Mouse (Mus musculus) midbrain, embryonic 10.5 days (tissue): ENCODE measurements around the gene Suclg1. TPM values are rescaled to one million over a fixed set of nuclear protein-coding genes. Genes with fewer than 3 reads are reported as not detected.

ENCODE experiments used
- DNase-seq: peaks from one replicate; pipeline ENCODE4 v3.0.0-alpha.2; 2017; ENCODE audit warnings: low spot score
- H3K27ac ChIP-seq: fragments of 300-500 bp; sonication (generic); replicated peaks from 2 replicates; pipeline ENCODE4 v1.5.1; 2016; ENCODE audit warnings: mild to moderate bottlenecking
- H3K27me3 ChIP-seq: fragments of 300-500 bp; sonication (generic); 2 replicates; pipeline ENCODE4 v1.6.1; 2016; ENCODE audit warnings: low read depth, mild to moderate bottlenecking; ENCODE audit not compliant: poor library complexity, severe bottlenecking
- H3K36me3 ChIP-seq: fragments of 300-500 bp; sonication (generic); 2 replicates; pipeline ENCODE4 v1.6.1; 2016; ENCODE audit warnings: mild to moderate bottlenecking, moderate library complexity
- H3K4me1 ChIP-seq: fragments of 300-500 bp; sonication (generic); 2 replicates; pipeline ENCODE4 v1.6.1; 2016
- H3K4me3 ChIP-seq: fragments of 300-500 bp; sonication (generic); 2 replicates; pipeline ENCODE4 v1.5.1; 2016; ENCODE audit warnings: mild to moderate bottlenecking, moderate library complexity
- H3K9me3 ChIP-seq: fragments of 300-500 bp; sonication (generic); replicated peaks from 2 replicates; pipeline ENCODE4 v1.6.1; 2016; ENCODE audit warnings: mild to moderate bottlenecking
- WGBS: fragments of 180-500 bp; shearing (Covaris S2); methylation state at CpG from one replicate; pipeline ENCODE4 v1.1.7; 2016; 5-methylcytosine and 5-hydroxymethylcytosine counted together
- polyA plus RNA-seq: library from polyadenylated mRNA; unstranded; fragments of >200 nt; fragmentation: Nextera tagmentation; extraction: Ambion mirVana; gene quantifications from 2 replicates; pipeline ENCODE4 v1.2.1, GENCODE M21; 2016

Gene Suclg1
- polyA plus RNA-seq, 1 experiment from 2014 or later, result 176 TPM

DNA sequence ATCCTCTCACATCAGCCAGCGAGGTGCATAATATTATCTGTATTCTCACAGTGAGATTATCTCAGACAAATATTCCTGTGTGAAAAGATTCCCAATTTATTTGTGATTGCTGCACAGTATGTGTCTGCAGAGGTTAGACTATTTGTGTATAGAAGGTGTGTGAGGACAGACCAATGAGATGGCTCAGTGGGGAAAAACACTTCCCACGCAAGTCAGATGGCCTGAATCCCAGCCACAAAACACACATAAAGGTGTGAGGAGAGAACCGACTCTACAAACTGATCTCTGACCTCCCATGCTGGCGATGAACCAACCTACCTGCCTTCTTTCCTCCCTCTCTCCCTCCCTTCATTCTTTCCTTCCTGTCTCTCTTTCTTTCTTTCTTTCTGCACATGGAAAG lies 5.4 kb downstream of the Suclg1 start:
- Histone ChIP-seq H3K27me3 (no peaks in the 10 kb centered on the region), H3K4me1 (peaks cover 13% of the 10 kb centered on the region), H3K36me3 (peaks cover 22% of the 10 kb centered on the region), H3K9me3 (no peaks in the 10 kb centered on the region), H3K4me3 (no peak overlapping the region), H3K27ac (no peak overlapping the region)
- no peak for DNase-seq
- 94% methylated on average over 4 of the region's 4 CpGs for WGBS

DNA sequence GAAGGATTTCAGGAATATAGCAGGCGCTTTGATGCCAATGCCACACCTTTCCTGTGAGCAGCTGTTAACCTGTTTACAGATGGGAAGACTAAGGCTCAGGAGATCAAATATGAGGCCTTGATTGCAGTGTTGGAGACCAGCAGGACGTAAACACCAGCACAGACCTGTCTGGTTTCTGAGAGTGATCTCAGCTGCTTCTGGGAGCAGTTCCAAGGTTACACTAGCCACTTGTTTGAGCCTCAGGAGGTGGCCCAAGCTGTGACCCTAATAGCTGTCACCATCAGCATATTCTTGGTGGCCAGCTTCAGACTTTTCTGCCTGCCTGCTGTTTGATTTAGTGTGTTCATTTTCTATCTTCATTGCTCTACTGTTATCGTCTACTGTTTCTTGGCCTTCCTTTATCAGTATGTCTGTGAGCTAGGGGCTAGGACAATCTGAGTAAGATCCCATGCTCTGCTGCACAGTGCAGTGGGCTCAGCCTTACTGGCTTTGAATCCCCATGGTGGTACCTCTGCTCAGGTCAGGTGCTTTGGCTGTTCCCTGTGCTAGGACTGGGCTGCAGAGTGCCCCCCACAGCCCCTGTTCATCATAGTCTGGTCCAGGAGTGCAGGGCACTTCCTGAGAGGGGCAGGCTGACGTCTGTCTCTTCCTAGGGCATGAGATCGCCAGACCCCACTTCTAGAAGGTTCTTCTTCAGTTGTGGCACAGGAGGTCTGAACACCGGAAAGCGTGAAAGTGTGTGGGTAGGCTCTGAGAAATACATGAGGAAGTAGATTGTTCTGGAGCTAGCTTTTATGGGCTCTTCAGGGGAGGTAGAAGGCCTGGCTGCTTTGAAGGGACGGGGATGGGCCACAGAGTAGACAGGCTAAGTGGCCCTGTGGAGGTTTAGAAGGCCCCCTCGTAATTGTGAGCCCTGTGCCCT lies 6.4 kb downstream of the Suclg1 start:
- 87% methylated on average over 9 of the region's 9 CpGs for WGBS
- H3K4me3 ChIP-seq, result no peak overlapping the region
- H3K27ac ChIP-seq, result no peak overlapping the region
- DNase-seq, result peak; percentile 5
- H3K27me3 ChIP-seq, result no peaks in the 10 kb centered on the region
- H3K4me1 ChIP-seq, result peaks cover 7% of the 10 kb centered on the region
- H3K36me3 ChIP-seq, result peaks cover 32% of the 10 kb centered on the region
- no peaks in the 10 kb centered on the region for H3K9me3 ChIP-seq

GRCm38 (mm10) chr6:73257068-73257467 lies 8.9 kb downstream of the Suclg1 start:
- H3K9me3 ChIP-seq, result no peaks in the 10 kb centered on the region
- H3K4me3 ChIP-seq, result no peak overlapping the region
- WGBS, result 93% methylated on average over 7 of the region's 7 CpGs
- H3K36me3 ChIP-seq, result peaks cover 57% of the 10 kb centered on the region
- H3K27ac ChIP-seq, result no peak overlapping the region
- no peak for DNase-seq
- H3K4me1 ChIP-seq, result no peaks in the 10 kb centered on the region; the same call in 1 of the 2 replicates
- no peaks in the 10 kb centered on the region for H3K27me3 ChIP-seq

- Histone ChIP-seq H3K4me1 (peaks cover 14% of the 10 kb centered on the region), H3K27ac (no peak overlapping the region), H3K4me3 (no peak overlapping the region), H3K36me3 (peaks cover 85% of the 10 kb centered on the region), H3K9me3 (no peaks in the 10 kb centered on the region), H3K27me3 (no peaks in the 10 kb centered on the region)
- DNase-seq, result no peak
- WGBS, result 93% methylated on average over 6 of the region's 6 CpGs
Observed at GRCm38 (mm10) chr6:73260110-73260509, 11.9 kb downstream of the Suclg1 start.

- Histone ChIP-seq H3K9me3 (no peaks in the 10 kb centered on the region), H3K27ac (peak overlapping the region; percentile 64), H3K36me3 (peaks cover 92% of the 10 kb centered on the region), H3K4me3 (no peak overlapping the region), H3K27me3 (no peaks in the 10 kb centered on the region), H3K4me1 (peaks cover 22% of the 10 kb centered on the region)
- 23% methylated on average over 2 of the region's 2 CpGs for WGBS
- peak; percentile 40 for DNase-seq
Observed at GRCm38 (mm10) chr6:73264801-73265200, 16.6 kb downstream of the Suclg1 start.

DNA sequence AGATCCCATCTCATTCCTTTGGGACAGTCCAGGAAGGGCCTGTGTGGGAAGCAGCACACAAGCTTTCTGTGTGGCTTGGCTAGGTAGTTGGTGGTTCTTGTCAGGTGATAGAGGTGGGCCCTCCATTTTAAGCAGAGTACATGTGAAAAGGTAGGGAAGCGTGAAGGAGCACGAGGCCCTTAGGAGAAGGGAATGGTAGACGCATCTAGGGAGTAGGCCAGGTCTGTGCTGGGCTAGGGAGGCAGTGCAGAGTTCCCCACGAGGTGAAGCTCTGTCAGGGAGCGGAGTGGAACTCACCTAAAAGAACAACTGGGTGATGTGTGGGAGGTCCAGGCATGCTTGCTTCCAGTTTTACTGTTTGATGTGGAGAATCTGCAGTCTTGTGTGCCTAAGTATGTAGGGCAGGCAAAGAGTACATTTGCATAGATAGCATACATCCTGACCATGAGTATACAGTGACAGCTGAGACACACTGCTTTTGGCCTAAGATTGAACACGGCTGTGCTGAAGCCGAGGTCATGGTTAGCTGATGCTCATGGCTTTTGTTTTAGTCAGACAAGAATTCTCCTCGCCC lies 19.6 kb downstream of the Suclg1 start:
- Histone ChIP-seq H3K27ac (no peak overlapping the region), H3K9me3 (no peaks in the 10 kb centered on the region), H3K36me3 (peaks cover 94% of the 10 kb centered on the region), H3K4me3 (no peak overlapping the region), H3K4me1 (peaks cover 22% of the 10 kb centered on the region), H3K27me3 (no peaks in the 10 kb centered on the region)
- DNase-seq, result no peak
- WGBS, result 96% methylated on average over 8 of the region's 8 CpGs

- no peaks in the 10 kb centered on the region for H3K27me3 ChIP-seq
- no peaks in the 10 kb centered on the region for H3K9me3 ChIP-seq
- no peak overlapping the region for H3K4me3 ChIP-seq
- no peak overlapping the region for H3K27ac ChIP-seq
- H3K4me1 ChIP-seq, result peaks cover 15% of the 10 kb centered on the region
- 95% methylated on average over 3 of the region's 3 CpGs for WGBS
- peaks cover 94% of the 10 kb centered on the region for H3K36me3 ChIP-seq
- DNase-seq, result no peak
Observed at GRCm38 (mm10) chr6:73269374-73269773, 21.2 kb downstream of the Suclg1 start.

DNA sequence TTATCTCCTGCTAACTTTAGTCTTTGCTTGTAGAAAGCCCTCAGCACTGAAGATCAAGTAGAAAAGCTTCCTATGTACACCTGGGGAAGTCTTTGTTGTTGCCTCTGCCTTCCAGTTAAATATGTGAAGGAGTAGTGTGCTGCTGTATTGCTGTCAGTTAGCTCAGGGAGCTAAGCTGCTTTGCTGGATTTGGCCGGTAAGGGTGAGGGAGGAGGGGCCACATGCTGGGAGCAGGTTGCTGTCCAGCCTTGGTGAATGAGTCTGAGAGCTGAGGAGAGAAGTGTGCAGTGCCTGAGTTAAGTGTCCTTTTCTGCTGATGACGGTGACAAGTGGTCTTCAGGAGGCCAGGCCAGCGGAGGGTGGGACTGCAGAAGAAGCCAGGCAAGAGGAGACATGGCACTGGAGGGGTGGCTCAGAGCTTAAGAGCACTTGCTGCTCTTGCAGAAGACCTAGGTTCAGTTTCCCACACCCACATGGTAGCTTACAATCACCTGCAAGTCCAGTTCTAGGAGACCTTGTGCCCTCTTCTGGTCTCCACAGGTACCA lies 23.4 kb downstream of the Suclg1 start:
- DNase-seq, result no peak
- WGBS, result 72% methylated on average over 3 of the region's 3 CpGs
- peaks cover 98% of the 10 kb centered on the region for H3K36me3 ChIP-seq
- H3K27ac ChIP-seq, result no peak overlapping the region
- no peak overlapping the region for H3K4me3 ChIP-seq
- no peaks in the 10 kb centered on the region for H3K4me1 ChIP-seq
- no peaks in the 10 kb centered on the region for H3K9me3 ChIP-seq
- H3K27me3 ChIP-seq, result no peaks in the 10 kb centered on the region

- H3K9me3 ChIP-seq, result no peaks in the 10 kb centered on the region
- no peaks in the 10 kb centered on the region for H3K4me1 ChIP-seq
- H3K36me3 ChIP-seq, result peaks cover 90% of the 10 kb centered on the region
- DNase-seq, result no peak
- no peaks in the 10 kb centered on the region for H3K27me3 ChIP-seq
- WGBS, result 94% methylated on average over 5 of the region's 5 CpGs
- H3K4me3 ChIP-seq, result no peak overlapping the region
- H3K27ac ChIP-seq, result no peak overlapping the region
Observed at GRCm38 (mm10) chr6:73275002-73275401, 26.8 kb downstream of the Suclg1 start.

GRCm38 (mm10) chr6:73279681-73280080 lies 31.5 kb downstream of the Suclg1 start:
- Histone ChIP-seq H3K27ac (no peak overlapping the region), H3K4me1 (no peaks in the 10 kb centered on the region), H3K36me3 (peaks cover 43% of the 10 kb centered on the region), H3K9me3 (no peaks in the 10 kb centered on the region), H3K27me3 (no peaks in the 10 kb centered on the region), H3K4me3 (no peak overlapping the region)
- no peak for DNase-seq
- 80% methylated on average over 8 of the region's 8 CpGs for WGBS

GRCm38 (mm10) chr6:73280546-73281115 lies 32.4 kb downstream of the Suclg1 start:
- H3K4me1 ChIP-seq, result no peaks in the 10 kb centered on the region
- peaks cover 33% of the 10 kb centered on the region for H3K36me3 ChIP-seq
- no peak overlapping the region for H3K27ac ChIP-seq
- no peaks in the 10 kb centered on the region for H3K9me3 ChIP-seq
- WGBS, result 79% methylated on average over 9 of the region's 9 CpGs
- DNase-seq, result no peak
- H3K27me3 ChIP-seq, result no peaks in the 10 kb centered on the region
- H3K4me3 ChIP-seq, result no peak overlapping the region

DNA sequence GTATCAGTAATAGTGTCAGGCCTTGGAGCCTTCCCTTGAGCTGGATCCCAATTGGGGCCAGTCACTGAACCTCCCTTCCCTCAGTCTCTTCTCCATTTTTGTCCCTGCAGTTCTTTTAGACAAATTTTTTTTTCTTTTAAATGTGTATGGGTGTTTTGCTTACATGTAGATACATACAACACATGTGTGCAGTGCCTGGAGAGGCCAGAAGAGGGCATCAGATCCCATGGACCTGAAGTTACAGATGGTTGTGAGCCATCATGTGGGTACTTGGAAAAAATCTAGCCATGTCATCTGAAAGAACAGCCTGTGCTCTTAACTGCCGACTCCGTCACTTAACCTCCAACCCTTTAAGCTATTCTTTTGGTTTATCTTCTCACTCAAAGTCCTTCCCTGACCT lies 38.1 kb downstream of the Suclg1 start:
- Histone ChIP-seq H3K27me3 (no peaks in the 10 kb centered on the region), H3K27ac (no peak overlapping the region), H3K36me3 (no peaks in the 10 kb centered on the region), H3K4me3 (no peak overlapping the region), H3K9me3 (0 out of 2 replicates have a peak, but pooled peaks cover 3% of the 10 kb centered on the region), H3K4me1 (no peaks in the 10 kb centered on the region)
- no peak for DNase-seq
- WGBS, result 95% methylated on average over 2 of the region's 2 CpGs

DNA sequence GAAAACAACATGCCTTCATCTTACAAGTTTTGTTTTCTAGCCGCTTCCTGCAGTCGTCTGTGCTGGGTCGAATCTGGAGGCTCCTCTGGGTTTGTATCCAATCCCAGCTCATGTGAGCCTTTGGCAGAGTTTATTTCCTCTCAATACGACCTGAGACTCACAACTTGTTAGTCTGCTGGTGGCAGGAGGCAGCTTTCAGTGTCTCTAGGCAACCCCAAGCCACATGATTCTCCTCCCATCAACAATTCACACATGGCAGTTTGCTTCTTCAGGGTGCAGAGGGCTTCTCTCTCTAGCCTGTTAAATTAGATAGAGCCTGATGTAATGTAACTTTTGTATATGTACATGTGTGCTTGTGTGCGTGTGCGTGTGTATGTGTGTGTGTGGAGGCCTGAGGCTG lies 58.7 kb downstream of the Suclg1 start:
- no peaks in the 10 kb centered on the region for H3K27me3 ChIP-seq
- H3K9me3 ChIP-seq, result no peaks in the 10 kb centered on the region
- WGBS, result 78% methylated on average over 6 of the region's 6 CpGs

More for the DNA sequence above, 58.7 kb downstream of the Suclg1 start:
- Histone ChIP-seq H3K4me1 (no peaks in the 10 kb centered on the region), H3K27ac (no peak overlapping the region), H3K36me3 (no peaks in the 10 kb centered on the region), H3K4me3 (no peak overlapping the region)
- DNase-seq, result no peak
